9 mouse cellular contexts compared by ENCODE assay signal in the genomic region with DNA sequence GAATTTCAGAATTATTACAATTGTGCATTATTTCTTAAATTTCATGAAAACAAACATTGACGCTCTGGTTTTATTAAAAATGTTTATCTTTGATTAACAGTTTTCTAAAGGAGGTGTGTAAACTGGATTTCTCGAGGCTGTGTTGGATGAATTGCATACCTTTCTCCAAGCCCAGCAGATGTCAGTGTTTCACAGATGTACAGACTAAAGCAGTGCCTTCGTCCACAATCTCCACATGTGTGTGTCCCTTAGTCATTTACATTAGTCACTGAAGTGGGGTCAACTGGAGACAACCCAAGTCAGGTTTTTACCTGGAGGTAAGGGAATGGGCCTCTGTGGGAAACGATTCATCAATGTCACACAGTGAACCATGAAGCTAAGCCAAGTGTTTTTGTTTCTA. TPM values are rescaled to one million over a fixed set of nuclear protein-coding genes. Genes with fewer than 3 reads are reported as not detected.
DNase-seq lines count a peak whose midpoint lies in the region; ATAC-seq lines count a peak whose summit lies in the region.
"Had no signal": no experiment of that assay in that cellular context is flagged by ENCODE, and none has a peak within 500 bp of the region (broad histone marks: within the 10 kb centered on the region; RNA-seq: fewer than 3 reads in every experiment).

No protein-coding gene starts in this region.

- H3K4me1 ChIP-seq in embryonic facial prominence, embryonic 11.5 days (ENCODE audit: control insufficient read depth, insufficient read depth, low read length) = no peaks in the 10 kb centered on the region
- H3K4me1 ChIP-seq in embryonic facial prominence, embryonic 10.5 days = no peaks in the 10 kb centered on the region
- no peaks in the 10 kb centered on the region for H3K4me1 ChIP-seq in kidney, embryonic 15.5 days
- no peaks in the 10 kb centered on the region for H3K4me1 ChIP-seq in hindbrain, embryonic 16.5 days (ENCODE audit: control insufficient read depth, insufficient read depth, low read depth, low read length)

- no peaks in the 10 kb centered on the region for H3K9me3 ChIP-seq in embryonic facial prominence, embryonic 11.5 days (replicated peaks; ENCODE audit: control insufficient read depth, low read length)
- H3K9me3 ChIP-seq in embryonic facial prominence, embryonic 10.5 days = no peaks in the 10 kb centered on the region
- no peaks in the 10 kb centered on the region for H3K9me3 ChIP-seq in kidney, embryonic 15.5 days (replicated peaks)
- H3K9me3 ChIP-seq in hindbrain, embryonic 16.5 days (ENCODE audit: control insufficient read depth, low read length) = no peaks in the 10 kb centered on the region

- DNase-seq in embryonic facial prominence, embryonic 11.5 days (ENCODE audit: low spot score) = peak; percentile 23
- no peak for DNase-seq in embryonic facial prominence, embryonic 10.5 days (ENCODE audit: low spot score)
- DNase-seq in kidney, postnatal 14 days = peak; percentile 20
- DNase-seq in 416B (ENCODE audit: low read depth) = peak; percentile 51
- no peak for DNase-seq in adrenal gland, adult 2 months
- no peak for DNase-seq in urinary bladder, postnatal 25 days (ENCODE audit: low spot score)

- no peak for ATAC-seq in embryonic facial prominence, embryonic 11.5 days (replicated peaks; ENCODE audit: insufficient number of reproducible peaks, low FRiP score, low TSS enrichment, low read depth)
- no peak for ATAC-seq in kidney, embryonic 15.5 days (replicated peaks; ENCODE audit: low FRiP score)
- ATAC-seq in hindbrain, embryonic 16.5 days = peak; percentile 87

- no peaks in the 10 kb centered on the region for H3K36me3 ChIP-seq in embryonic facial prominence, embryonic 11.5 days (replicated peaks; ENCODE audit: control insufficient read depth, insufficient read depth, low read depth, low read length)
- no peaks in the 10 kb centered on the region for H3K36me3 ChIP-seq in embryonic facial prominence, embryonic 10.5 days (replicated peaks)
- H3K36me3 ChIP-seq in kidney, embryonic 15.5 days = no peaks in the 10 kb centered on the region
- no peaks in the 10 kb centered on the region for H3K36me3 ChIP-seq in hindbrain, embryonic 16.5 days (ENCODE audit: control insufficient read depth, insufficient read depth, low read length)

- H3K4me2 ChIP-seq in embryonic facial prominence, embryonic 11.5 days (ENCODE audit: low read depth, low read length) = no peak overlapping the region
- no peak overlapping the region for H3K4me2 ChIP-seq in kidney, embryonic 15.5 days
- H3K4me2 ChIP-seq in hindbrain, embryonic 16.5 days (ENCODE audit: low read length) = no peak overlapping the region

- WGBS in embryonic facial prominence, embryonic 11.5 days = 54% methylated on average over 4 of the region's 4 CpGs
- WGBS in embryonic facial prominence, embryonic 10.5 days = 61% methylated on average over 4 of the region's 4 CpGs
- WGBS in kidney, embryonic 15.5 days = 53% methylated on average over 4 of the region's 4 CpGs
- WGBS in hindbrain, embryonic 16.5 days = 54% methylated on average over 4 of the region's 4 CpGs

- H3K27ac ChIP-seq in embryonic facial prominence, embryonic 11.5 days (replicated peaks; ENCODE audit: low read depth, low read length) = no peak overlapping the region
- no peak overlapping the region for H3K27ac ChIP-seq in embryonic facial prominence, embryonic 10.5 days (replicated peaks)
- no peak overlapping the region for H3K27ac ChIP-seq in kidney, embryonic 15.5 days
- no peak overlapping the region for H3K27ac ChIP-seq in hindbrain, embryonic 16.5 days (ENCODE audit: low read depth, low read length)

- H3K9ac ChIP-seq in embryonic facial prominence, embryonic 11.5 days (replicated peaks; ENCODE audit: low read length) = no peak overlapping the region
- no peak overlapping the region for H3K9ac ChIP-seq in kidney, embryonic 15.5 days
- H3K9ac ChIP-seq in hindbrain, embryonic 16.5 days (ENCODE audit: low read depth, low read length) = no peak overlapping the region

- H3K27me3 ChIP-seq in embryonic facial prominence, embryonic 11.5 days (ENCODE audit: control insufficient read depth, insufficient read depth, low read length) = no peaks in the 10 kb centered on the region
- H3K27me3 ChIP-seq in embryonic facial prominence, embryonic 10.5 days (replicated peaks; ENCODE audit: low read depth, poor library complexity, severe bottlenecking) = no peaks in the 10 kb centered on the region
- H3K27me3 ChIP-seq in kidney, embryonic 15.5 days = no peaks in the 10 kb centered on the region
- no peaks in the 10 kb centered on the region for H3K27me3 ChIP-seq in hindbrain, embryonic 16.5 days (replicated peaks; ENCODE audit: control insufficient read depth, insufficient read depth, low read length)

- no peak overlapping the region for H3K4me3 ChIP-seq in embryonic facial prominence, embryonic 11.5 days (ENCODE audit: low read depth, low read length)
- H3K4me3 ChIP-seq in embryonic facial prominence, embryonic 10.5 days = no peak overlapping the region
- H3K4me3 ChIP-seq in kidney, embryonic 15.5 days (replicated peaks) = no peak overlapping the region
- no peak overlapping the region for H3K4me3 ChIP-seq in hindbrain, embryonic 16.5 days (ENCODE audit: low read length)

RNA-seq across cellular contexts. Expression of a gene that starts 15.6 kb away (rescaled TPM):
- polyA plus RNA-seq in embryonic facial prominence, embryonic 11.5 days (2014; fragmentation: Nextera tagmentation; extraction: Ambion mirVana) = 17.3 and 22.2 TPM in 2 replicates
- 16.4 and 19.4 TPM in 2 replicates for polyA plus RNA-seq in embryonic facial prominence, embryonic 10.5 days (2016; fragmentation: Nextera tagmentation; extraction: Ambion mirVana)
- polyA plus RNA-seq in kidney, embryonic 15.5 days (2015; fragmentation: Nextera tagmentation; extraction: Ambion mirVana) = 30.3 and 31.5 TPM in 2 replicates
- 15.5 and 17.3 TPM in 2 replicates for polyA plus RNA-seq in hindbrain, embryonic 16.5 days (2015; fragmentation: Nextera tagmentation; extraction: Ambion mirVana)
- 10 to 100 TPM; 33.2 to 35.1 TPM for total RNA-seq in adrenal gland, adult 2 months (2021)
- 1.5 and 1.8 TPM in 2 replicates for polyA plus RNA-seq in adrenal gland, adult 2 months (2012; rRNA removed)

RNA-seq across cellular contexts. Expression of a gene that starts 26.9 kb away (rescaled TPM):
- polyA plus RNA-seq in embryonic facial prominence, embryonic 11.5 days (2014; fragmentation: Nextera tagmentation; extraction: Ambion mirVana) = 0.36 TPM in 1 of 2 replicates, not detected in the other
- polyA plus RNA-seq in embryonic facial prominence, embryonic 10.5 days (2016; fragmentation: Nextera tagmentation; extraction: Ambion mirVana) = not detected in 2 replicates
- 0.93 TPM in 1 of 2 replicates, not detected in the other for polyA plus RNA-seq in kidney, embryonic 15.5 days (2015; fragmentation: Nextera tagmentation; extraction: Ambion mirVana)
- 0.32 and 0.76 TPM in 2 replicates for polyA plus RNA-seq in hindbrain, embryonic 16.5 days (2015; fragmentation: Nextera tagmentation; extraction: Ambion mirVana)
- not detected for total RNA-seq in adrenal gland, adult 2 months (2021)
- polyA plus RNA-seq in adrenal gland, adult 2 months (2012; rRNA removed) = not detected in 2 replicates
- polyA plus RNA-seq: gonadal fat pad, adult 2 months had no signal

RNA-seq across cellular contexts. Expression of a gene that starts 27.1 kb away (rescaled TPM):
- not detected in 2 replicates for polyA plus RNA-seq in embryonic facial prominence, embryonic 11.5 days (2014; fragmentation: Nextera tagmentation; extraction: Ambion mirVana)
- 0.19 and 0.34 TPM in 2 replicates for polyA plus RNA-seq in embryonic facial prominence, embryonic 10.5 days (2016; fragmentation: Nextera tagmentation; extraction: Ambion mirVana)
- polyA plus RNA-seq in kidney, embryonic 15.5 days (2015; fragmentation: Nextera tagmentation; extraction: Ambion mirVana) = 0.83 and 1.9 TPM in 2 replicates
- polyA plus RNA-seq in hindbrain, embryonic 16.5 days (2015; fragmentation: Nextera tagmentation; extraction: Ambion mirVana) = 0.97 and 1.3 TPM in 2 replicates
- 1 to 10 TPM; 1.6 to 3.1 TPM for total RNA-seq in adrenal gland, adult 2 months (2021)
- polyA plus RNA-seq in adrenal gland, adult 2 months (2012; rRNA removed) = 1.6 and 1.7 TPM in 2 replicates

Comparison
In these comparisons a context has a peak if more than half of its experiments do, and no peak if none do; other contexts are left out.
1. DNase-seq: peak in embryonic facial prominence, embryonic 11.5 days (single experiment), kidney, postnatal 14 days (single experiment) and 416B (single experiment); none in embryonic facial prominence, embryonic 10.5 days (single experiment), adrenal gland, adult 2 months (single experiment) and urinary bladder, postnatal 25 days (single experiment).